Mouse (Mus musculus) embryo, embryonic 9.5 days (tissue): Measurements from ENCODE around the gene Adgrg4.
A peak's percentile ranks its signal among the peaks of the same experiment; 100 is the strongest.

Source experiments
- DNase-seq: peaks from one replicate; pipeline ENCODE4 v3.0.0-alpha.2; 2017; ENCODE audit errors: extremely low spot score

The Adgrg4 gene

DNA sequence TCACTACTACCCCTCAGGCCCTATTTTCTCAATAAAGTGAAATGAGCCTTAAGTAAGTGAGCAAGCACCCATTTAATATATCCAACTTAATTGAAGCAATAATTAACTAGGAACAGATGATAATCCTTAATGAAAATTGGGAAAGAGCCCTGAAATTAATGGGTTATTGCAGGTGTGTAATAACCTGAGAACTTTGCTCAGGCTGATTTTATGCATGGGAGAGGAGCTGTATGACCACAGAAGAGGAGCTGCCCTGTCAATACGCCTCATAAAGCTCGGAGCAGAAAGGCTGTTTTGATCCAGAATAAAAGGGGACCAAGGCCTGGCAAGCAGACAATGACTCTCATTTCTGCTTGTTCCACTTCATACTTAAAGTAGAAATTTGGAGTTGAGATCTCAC is at the start of gene Adgrg4:
Adgrg4 (plus strand) TSS at position 301 of the 400 bp plus-strand sequence.
- DNase-seq: no peak

DNA sequence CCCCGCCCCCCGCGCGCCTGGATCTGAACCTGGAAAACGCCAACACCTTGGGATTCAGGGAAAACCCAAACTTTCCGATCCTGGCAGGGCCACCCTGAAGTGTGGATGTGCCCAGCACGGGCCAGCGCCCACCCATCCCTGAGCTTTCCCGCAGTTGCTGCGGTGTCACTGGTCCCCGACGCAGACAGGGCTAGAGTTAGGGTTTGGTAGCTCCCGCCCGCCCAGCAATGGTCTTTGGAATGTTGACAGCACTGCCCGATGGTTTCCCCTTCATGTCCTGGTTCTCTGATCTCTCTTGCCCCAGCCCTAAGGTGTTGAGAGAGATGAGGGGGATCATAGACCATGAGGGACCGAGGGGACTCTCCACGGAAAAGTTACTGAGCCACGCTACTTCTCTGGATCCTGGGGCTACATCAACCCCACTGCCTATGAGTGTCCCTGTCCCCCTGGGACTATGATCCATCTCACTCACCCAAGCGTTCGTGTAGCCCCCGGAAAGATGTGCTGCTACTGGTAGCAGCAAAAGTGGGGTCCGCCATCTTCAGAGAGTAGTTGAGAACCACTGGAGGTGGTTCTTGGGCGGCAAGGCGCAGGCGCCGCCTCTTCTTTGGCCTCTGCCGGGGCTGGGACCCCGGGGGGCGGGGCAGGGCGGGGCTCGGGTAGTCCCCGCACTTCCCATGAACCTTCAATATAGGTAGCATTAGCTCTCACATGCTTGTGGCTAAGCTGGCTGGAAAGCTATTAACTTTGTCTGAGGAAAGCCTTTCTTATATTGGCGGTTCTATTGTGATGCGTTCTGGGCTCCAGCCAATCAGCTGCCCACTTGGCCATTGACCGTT is 48.0 kb upstream of the Adgrg4 start, which contains the start of gene Map7d3:
Map7d3 (minus strand) TSS at position 562 of the 839 bp plus-strand sequence.
- DNase-seq: peak; percentile 29

GRCm38 (mm10) chrX:56827492-56827891 is 42.5 kb upstream of the Adgrg4 start:
- DNase-seq: no peak

GRCm38 (mm10) chrX:56835842-56836241 is 34.1 kb upstream of the Adgrg4 start:
- DNase-seq: no peak

DNA sequence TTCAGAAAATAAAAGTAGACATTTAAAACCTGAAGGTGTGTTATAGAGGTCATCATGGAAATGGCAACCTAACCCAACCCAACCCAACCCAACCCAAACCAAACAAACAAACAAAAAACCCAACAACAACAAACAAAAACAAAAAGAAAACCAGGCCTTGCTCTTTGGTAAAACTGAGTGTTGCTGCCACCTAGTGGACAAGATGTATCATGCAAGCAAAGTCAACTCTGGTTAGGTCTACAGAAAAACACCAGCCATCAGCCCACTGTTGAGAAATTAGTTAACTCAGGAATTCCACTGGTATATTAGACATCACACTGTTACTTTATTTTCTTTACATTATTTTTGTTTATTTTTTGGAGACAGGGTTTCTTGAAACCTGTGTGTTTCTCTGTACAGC is 30.6 kb upstream of the Adgrg4 start:
- DNase-seq: peak; percentile 4

- DNase-seq: no peak
These were observed 28.7 kb upstream of the Adgrg4 start for GRCm38 (mm10) chrX:56841255-56841654.

- no peak for DNase-seq
These were observed 142.9 kb downstream of the Adgrg4 start for GRCm38 (mm10) chrX:57012891-57013290.

DNA sequence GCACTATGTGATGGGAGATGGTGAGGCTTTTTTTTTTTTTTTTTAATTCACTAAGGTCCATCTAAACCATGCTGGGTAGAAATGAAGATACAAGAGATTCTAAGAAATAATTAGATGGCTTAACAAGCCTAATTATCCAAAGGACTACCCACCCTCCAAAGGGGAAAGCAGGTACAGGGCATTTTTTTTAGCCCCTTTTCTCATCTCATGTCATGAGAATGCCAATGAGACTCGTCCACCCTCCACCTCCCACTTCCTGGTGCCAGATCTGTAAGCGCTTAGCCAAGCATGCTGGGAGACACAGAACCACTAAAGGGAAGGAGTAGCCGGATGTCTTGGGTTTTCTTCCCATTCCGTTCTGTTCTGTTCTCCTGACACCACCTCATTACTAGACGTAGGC is 172.8 kb downstream of the Adgrg4 start, which contains the start of gene Brs3:
Brs3 (plus strand) TSS at position 301 of the 400 bp plus-strand sequence.
- DNase-seq: no peak

DNA sequence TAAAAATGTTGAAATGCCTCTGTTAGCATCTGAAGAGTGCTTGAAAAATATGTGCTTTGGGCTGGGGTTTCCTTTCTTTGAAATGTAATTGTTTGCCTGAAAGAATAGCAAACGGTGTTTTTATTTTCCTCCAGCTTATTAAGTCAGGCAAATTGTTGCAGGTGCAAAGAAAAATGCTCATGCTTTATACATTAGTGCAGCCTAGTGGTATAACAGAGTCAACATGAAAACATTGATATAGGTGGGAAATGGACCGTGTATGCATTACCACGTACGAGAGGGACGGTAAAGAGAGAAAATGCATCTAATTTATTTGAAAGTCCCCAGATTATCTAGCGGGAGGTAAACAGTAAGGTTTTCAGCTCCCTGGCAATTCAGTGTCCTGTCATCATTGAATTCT is 173.9 kb downstream of the Adgrg4 start:
- DNase-seq: no peak
